Mouse (Mus musculus) liver, adult 2 months (tissue): ENCODE measurements around the gene Nkpd1.

ENCODE experiments used
- CTCF ChIP-seq: fragments of 200-500 bp; IDR thresholded peaks from 2 replicates; pipeline ENCODE4 v1.5.1; 2011; ENCODE audit warnings: low read depth, low read length, control low read depth
- POLR2A ChIP-seq: fragments of 200-500 bp; IDR thresholded peaks from 2 replicates; pipeline ENCODE4 v1.6.1; 2011; ENCODE audit warnings: low read length, control low read depth; ENCODE audit not compliant: insufficient read depth; ENCODE audit errors: extremely low read depth

DNA sequence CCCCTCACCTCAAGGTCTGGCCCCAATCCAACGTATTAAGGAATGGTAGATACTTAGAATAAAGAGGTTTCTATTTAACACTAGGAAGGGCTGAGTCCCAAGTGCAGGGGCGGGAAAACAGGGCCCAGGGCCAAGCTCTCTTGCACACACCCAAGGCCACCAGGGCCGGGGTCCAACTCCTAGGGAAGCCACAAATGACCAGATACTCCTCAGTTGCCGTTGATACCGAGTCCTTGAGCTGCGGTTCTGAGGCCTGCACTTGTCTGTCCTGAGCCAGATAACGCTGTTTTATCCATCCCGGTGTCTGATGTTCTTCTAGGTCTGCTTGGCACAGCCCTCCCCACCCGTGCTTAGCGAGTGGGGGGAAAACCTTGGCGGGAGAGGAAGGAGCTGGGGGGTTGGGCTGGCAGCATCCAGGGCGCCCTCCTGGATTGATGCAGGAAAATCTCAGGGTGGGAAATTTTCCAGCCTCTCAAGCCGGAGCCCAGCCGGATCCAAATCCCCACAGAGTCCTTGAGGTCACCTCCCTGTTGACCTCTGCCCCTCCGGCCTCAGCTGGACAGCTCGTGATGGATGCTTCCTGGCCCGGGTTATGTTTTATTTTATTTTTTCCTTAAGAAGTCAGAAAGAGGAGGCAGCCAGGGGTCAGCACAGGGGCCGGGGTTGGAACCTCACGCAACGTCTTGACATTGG, 22.0 kb upstream of the Nkpd1 start:
- TF ChIP-seq CTCF: no peak
- no peak for TF ChIP-seq POLR2A
